Mouse (Mus musculus) hindbrain, postnatal 0 days (tissue): ENCODE results near the gene Peli3. TPM values are rescaled to one million over a fixed set of nuclear protein-coding genes. Genes with fewer than 3 reads are reported as not detected.

Source experiments
- ATAC-seq: fragments of 200-750 bp; cut with Nextera tagmentation; 2 replicates; pipeline ENCODE4 v1.8.0; 2017; ENCODE audit warnings: mild to moderate bottlenecking, moderate TSS enrichment, moderate library complexity
- DNase-seq: peaks from one replicate; pipeline ENCODE4 v3.0.0-alpha.2; 2015; ENCODE audit warnings: low spot score
- H3K27ac ChIP-seq: fragments of 300-500 bp; sonication (generic); 2 replicates; pipeline ENCODE4 v1.5.1; 2014; ENCODE audit warnings: mild to moderate bottlenecking
- H3K27me3 ChIP-seq: fragments of 300-500 bp; sonication (generic); 2 replicates; pipeline ENCODE4 v1.6.1; 2014; ENCODE audit warnings: low read length, mixed read lengths; ENCODE audit not compliant: insufficient read depth
- H3K36me3 ChIP-seq: fragments of 300-500 bp; sonication (generic); 2 replicates; pipeline ENCODE4 v1.6.1; 2014; ENCODE audit warnings: low read length, mixed read lengths; ENCODE audit not compliant: insufficient read depth
- H3K4me1 ChIP-seq: fragments of 300-500 bp; sonication (generic); 2 replicates; pipeline ENCODE4 v1.6.1; 2014; ENCODE audit warnings: antibody characterized with exemption, low read length, mixed read lengths; ENCODE audit not compliant: insufficient read depth
- H3K4me2 ChIP-seq: fragments of 300-500 bp; sonication (generic); 2 replicates; pipeline ENCODE4 v1.6.1; 2014; ENCODE audit warnings: low read depth, mild to moderate bottlenecking, low read length, moderate library complexity, mixed read lengths
- H3K4me3 ChIP-seq: fragments of 300-500 bp; sonication (generic); 2 replicates; pipeline ENCODE4 v1.5.1; 2014; ENCODE audit warnings: low read length
- H3K9ac ChIP-seq: fragments of 300-500 bp; sonication (generic); replicated peaks from 2 replicates; pipeline ENCODE4 v1.6.1; 2014; ENCODE audit warnings: mild to moderate bottlenecking, low read length, moderate library complexity, mixed read lengths
- H3K9me3 ChIP-seq: fragments of 300-500 bp; sonication (generic); 2 replicates; pipeline ENCODE4 v1.6.1; 2016; ENCODE audit warnings: low read length, mixed read lengths
- CTCF ChIP-seq: IDR thresholded peaks from 2 replicates; pipeline ENCODE4 v1.5.1; 2016; ENCODE audit warnings: antibody characterized with exemption, control low read depth, low read depth
- WGBS: fragments of 180-500 bp; shearing (Covaris S2); extraction: QIAGEN DNeasy Blood & Tissue Kit; methylation state at CpG from one replicate; pipeline ENCODE4 v1.1.7; 2014; 5-methylcytosine and 5-hydroxymethylcytosine counted together
- polyA plus RNA-seq: library from polyadenylated mRNA; unstranded; fragments of >200 nt; fragmentation: Nextera tagmentation; extraction: Ambion mirVana; gene quantifications from 2 replicates; pipeline ENCODE4 v1.2.1, GENCODE M21; 2015
- total RNA-seq: library from RNA; depleted of rRNA; stranded (reverse); fragments of >200 nt; gene quantifications from 2 replicates; pipeline ENCODE4 v1.2.3, GENCODE M21; 2014; rRNA removed

The Peli3 gene
- total and polyA plus RNA-seq, 2 experiments from 2014 or later, result 8.6 to 13.4 TPM

- H3K4me1 ChIP-seq, result no peaks in the 10 kb centered on the region
- no peaks in the 10 kb centered on the region for H3K27me3 ChIP-seq
- WGBS, result 88% methylated on average over 9 of the region's 9 CpGs
- peaks cover 38% of the 10 kb centered on the region; the same call in 1 of the 2 replicates for H3K36me3 ChIP-seq
- H3K4me3 ChIP-seq, result no peak overlapping the region
- no peaks in the 10 kb centered on the region for H3K9me3 ChIP-seq
- no peak overlapping the region for H3K9ac ChIP-seq
- no peak for DNase-seq
- TF ChIP-seq CTCF, result no peak
- no peak for ATAC-seq
- H3K27ac ChIP-seq, result no peak overlapping the region
- H3K4me2 ChIP-seq, result no peak overlapping the region
Measured at GRCm38 (mm10) chr19:4898972-4899371, 44.0 kb downstream of the Peli3 start.

DNA sequence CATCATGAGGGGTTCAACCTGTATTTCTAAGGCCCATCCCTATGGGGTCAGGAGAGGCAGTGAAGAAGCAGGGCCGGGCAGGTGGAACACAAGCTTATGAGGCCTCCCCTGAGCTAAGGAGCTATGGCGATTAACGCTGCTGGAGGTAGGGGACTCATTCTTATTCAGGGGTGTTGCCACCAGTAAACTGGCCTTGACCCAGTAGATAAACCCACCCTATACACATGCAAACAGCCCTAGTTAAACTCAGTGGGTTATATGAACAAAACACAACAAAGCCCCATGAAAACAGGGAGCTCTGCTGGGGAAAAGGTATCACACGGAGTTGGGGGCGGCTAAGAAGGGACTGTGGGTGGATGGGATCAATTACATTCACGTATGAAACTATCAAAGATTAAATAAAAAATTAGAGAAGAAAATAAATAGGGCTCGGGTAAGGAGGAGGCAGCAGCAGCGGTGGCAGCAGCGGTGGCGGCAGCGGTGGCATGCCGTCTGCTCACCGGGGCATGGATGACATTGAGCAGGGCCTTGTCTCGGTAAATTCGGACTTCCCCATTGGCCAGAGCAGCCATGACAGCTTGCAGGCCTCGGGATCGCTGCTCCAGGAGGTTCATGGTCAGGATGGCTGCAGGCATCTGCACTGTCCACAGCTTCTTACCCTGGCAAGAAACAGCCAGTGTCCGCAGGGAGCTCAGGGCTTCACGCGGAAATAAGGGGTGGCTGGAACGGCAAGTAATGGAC is 46.0 kb downstream of the Peli3 start:
- DNase-seq, result no peak
- no peaks in the 10 kb centered on the region for H3K4me1 ChIP-seq
- peaks cover 32% of the 10 kb centered on the region; the same call in 1 of the 2 replicates for H3K36me3 ChIP-seq
- no peak for TF ChIP-seq CTCF
- H3K9ac ChIP-seq, result no peak overlapping the region
- H3K4me3 ChIP-seq, result no peak overlapping the region
- no peaks in the 10 kb centered on the region for H3K27me3 ChIP-seq
- H3K27ac ChIP-seq, result no peak overlapping the region
- 55% methylated on average over 21 of the region's 21 CpGs for WGBS
- no peak overlapping the region for H3K4me2 ChIP-seq
- ATAC-seq, result no peak
- no peaks in the 10 kb centered on the region for H3K9me3 ChIP-seq

DNA sequence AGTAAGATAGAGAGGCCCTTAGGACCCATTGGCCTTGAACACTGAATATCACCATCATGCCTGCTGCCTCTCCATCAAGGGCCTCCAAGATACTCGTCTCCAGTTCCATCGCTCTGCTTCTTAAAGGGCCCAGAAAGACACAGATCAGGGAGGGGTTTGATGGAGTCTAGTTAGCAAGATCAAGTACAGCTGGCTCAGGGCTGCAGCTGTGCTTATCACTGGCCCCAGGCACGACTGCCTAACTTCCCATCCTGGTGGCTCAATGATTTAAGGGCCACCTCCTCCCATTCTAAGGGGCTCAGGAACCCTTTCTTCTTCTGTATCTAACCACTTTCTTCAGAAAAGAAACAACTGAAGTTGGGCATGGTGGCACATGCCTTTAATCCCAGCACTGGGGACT is 51.1 kb downstream of the Peli3 start:
- no peak overlapping the region for H3K9ac ChIP-seq
- H3K27me3 ChIP-seq, result no peaks in the 10 kb centered on the region
- H3K4me3 ChIP-seq, result no peak overlapping the region
- ATAC-seq, result no peak
- peaks cover 20% of the 10 kb centered on the region; the same call in 1 of the 2 replicates for H3K36me3 ChIP-seq
- WGBS, result 97% methylated on average over 3 of the region's 3 CpGs
- H3K4me1 ChIP-seq, result no peaks in the 10 kb centered on the region
- no peaks in the 10 kb centered on the region for H3K9me3 ChIP-seq
- TF ChIP-seq CTCF, result no peak
- H3K27ac ChIP-seq, result no peak overlapping the region
- no peak overlapping the region for H3K4me2 ChIP-seq
- no peak for DNase-seq

GRCm38 (mm10) chr19:4889791-4890190 is 53.1 kb downstream of the Peli3 start:
- Histone ChIP-seq H3K27me3 (no peaks in the 10 kb centered on the region), H3K36me3 (peaks cover 19% of the 10 kb centered on the region; the same call in 1 of the 2 replicates)
- 86% methylated on average over 10 of the region's 10 CpGs for WGBS

GRCm38 (mm10) chr19:4883961-4884360 is 59.0 kb downstream of the Peli3 start:
- no peaks in the 10 kb centered on the region for H3K27me3 ChIP-seq
- ATAC-seq (no peak), DNase-seq (no peak)
- no peaks in the 10 kb centered on the region for H3K4me1 ChIP-seq
- no peaks in the 10 kb centered on the region; the same call in 1 of the 2 replicates for H3K36me3 ChIP-seq
- H3K9ac ChIP-seq, result no peak overlapping the region
- WGBS, result 88% methylated on average over 4 of the region's 4 CpGs
- no peak overlapping the region for H3K4me3 ChIP-seq
- TF ChIP-seq CTCF, result no peak
- H3K9me3 ChIP-seq, result no peaks in the 10 kb centered on the region
- no peak overlapping the region for H3K27ac ChIP-seq
- no peak overlapping the region for H3K4me2 ChIP-seq

More at GRCm38 (mm10) chr19:4889791-4890190, 53.1 kb downstream of the Peli3 start:
- Histone ChIP-seq H3K4me1 (no peaks in the 10 kb centered on the region), H3K9ac (no peak overlapping the region), H3K9me3 (no peaks in the 10 kb centered on the region), H3K27ac (no peak overlapping the region), H3K4me2 (no peak overlapping the region), H3K4me3 (no peak overlapping the region)
- ATAC-seq (no peak), DNase-seq (no peak)
- TF ChIP-seq CTCF, result no peak

Other genes with a start within 250 kb of the Peli3 start
- 1.3 and 4.2 TPM in 2 replicates for gene Gm960, start 244.5 kb downstream of the Peli3 start, total RNA-seq
- gene Gm960, start 244.5 kb downstream of the Peli3 start, polyA plus RNA-seq, result 5.2 and 5.5 TPM in 2 replicates
- gene Sptbn2, start 232.0 kb downstream of the Peli3 start, total RNA-seq, result 143 and 164 TPM in 2 replicates
- 17.9 TPM in 2 replicates for gene Sptbn2, start 232.0 kb downstream of the Peli3 start, polyA plus RNA-seq
- gene Rbm4b, start 186.6 kb downstream of the Peli3 start, total RNA-seq, result 59.2 and 69.4 TPM in 2 replicates
- gene Rbm4b, start 186.6 kb downstream of the Peli3 start, polyA plus RNA-seq, result 81.8 and 84.8 TPM in 2 replicates
- gene Rbm4, start 149.2 kb downstream of the Peli3 start, total RNA-seq, result 85.3 and 85.6 TPM in 2 replicates
- 39.7 and 40.9 TPM in 2 replicates for gene Rbm4, start 149.2 kb downstream of the Peli3 start, polyA plus RNA-seq
- gene Gm21992, start 131.5 kb downstream of the Peli3 start, total RNA-seq, result 6.9 and 9.8 TPM in 2 replicates
- gene Gm21992, start 131.5 kb downstream of the Peli3 start, polyA plus RNA-seq, result 11.9 and 19.8 TPM in 2 replicates
- 40.1 and 45.6 TPM in 2 replicates for gene Rbm14, start 131.5 kb downstream of the Peli3 start, total RNA-seq
- 37.5 TPM in 2 replicates for gene Rbm14, start 131.5 kb downstream of the Peli3 start, polyA plus RNA-seq
- 21.2 and 32.0 TPM in 2 replicates for gene Ccs, start 103.8 kb downstream of the Peli3 start, total RNA-seq
- gene Ccs, start 103.8 kb downstream of the Peli3 start, polyA plus RNA-seq, result 48.4 and 51.1 TPM in 2 replicates
- gene Ccdc87, start 103.8 kb downstream of the Peli3 start, total RNA-seq, result 0.72 and 0.89 TPM in 2 replicates
- gene Ccdc87, start 103.8 kb downstream of the Peli3 start, polyA plus RNA-seq, result 0.71 and 0.83 TPM in 2 replicates
- gene Ctsf, start 88.0 kb downstream of the Peli3 start, total RNA-seq, result 80.2 and 147 TPM in 2 replicates
- gene Ctsf, start 88.0 kb downstream of the Peli3 start, polyA plus RNA-seq, result 98.2 and 106 TPM in 2 replicates
- 6.8 and 8.4 TPM in 2 replicates for gene Actn3, start 65.2 kb downstream of the Peli3 start, total RNA-seq
- gene Actn3, start 65.2 kb downstream of the Peli3 start, polyA plus RNA-seq, result 3.8 and 3.9 TPM in 2 replicates
- gene Zdhhc24, start 64.5 kb downstream of the Peli3 start, total RNA-seq, result 29.1 and 30.7 TPM in 2 replicates
- 17.4 and 20.9 TPM in 2 replicates for gene Zdhhc24, start 64.5 kb downstream of the Peli3 start, polyA plus RNA-seq
- 17.9 and 37.6 TPM in 2 replicates for gene Bbs1, start 36.5 kb downstream of the Peli3 start, total RNA-seq
- 7.3 and 9.1 TPM in 2 replicates for gene Bbs1, start 36.5 kb downstream of the Peli3 start, polyA plus RNA-seq
- 94.0 and 111 TPM in 2 replicates for gene Dpp3, start 14.8 kb downstream of the Peli3 start, total RNA-seq
- 78.3 and 79.2 TPM in 2 replicates for gene Dpp3, start 14.8 kb downstream of the Peli3 start, polyA plus RNA-seq
- gene Mrpl11, start 19.0 kb upstream of the Peli3 start, total RNA-seq, result 83.5 and 90.4 TPM in 2 replicates
- 138 and 139 TPM in 2 replicates for gene Mrpl11, start 19.0 kb upstream of the Peli3 start, polyA plus RNA-seq
- 1.9 and 3.0 TPM in 2 replicates for gene Npas4, start 47.2 kb upstream of the Peli3 start, total RNA-seq
- 0.13 and 0.20 TPM in 2 replicates for gene Npas4, start 47.2 kb upstream of the Peli3 start, polyA plus RNA-seq
- gene Slc29a2, start 80.7 kb upstream of the Peli3 start, total RNA-seq, result 13.9 and 22.5 TPM in 2 replicates
- gene Slc29a2, start 80.7 kb upstream of the Peli3 start, polyA plus RNA-seq, result 15.5 and 16.3 TPM in 2 replicates
- 166 and 178 TPM in 2 replicates for gene B4gat1, start 95.7 kb upstream of the Peli3 start, total RNA-seq
- gene B4gat1, start 95.7 kb upstream of the Peli3 start, polyA plus RNA-seq, result 166 and 174 TPM in 2 replicates
- gene AC124502.3, start 95.8 kb upstream of the Peli3 start, total RNA-seq, result 4.5 and 8.5 TPM in 2 replicates
- gene AC124502.3, start 95.8 kb upstream of the Peli3 start, polyA plus RNA-seq, result 2.4 and 3.0 TPM in 2 replicates
- gene Brms1, start 98.2 kb upstream of the Peli3 start, total RNA-seq, result 5.0 and 5.5 TPM in 2 replicates
- 22.5 and 22.6 TPM in 2 replicates for gene Brms1, start 98.2 kb upstream of the Peli3 start, polyA plus RNA-seq
- 0.93 and 2.0 TPM in 2 replicates for gene Rin1, start 107.4 kb upstream of the Peli3 start, total RNA-seq
- gene Rin1, start 107.4 kb upstream of the Peli3 start, polyA plus RNA-seq, result 0.72 and 0.86 TPM in 2 replicates
- 15.4 and 16.4 TPM in 2 replicates for gene Cd248, start 125.0 kb upstream of the Peli3 start, total RNA-seq
- 10.7 and 12.5 TPM in 2 replicates for gene Cd248, start 125.0 kb upstream of the Peli3 start, polyA plus RNA-seq
- 68.9 and 76.6 TPM in 2 replicates for gene Tmem151a, start 142.4 kb upstream of the Peli3 start, total RNA-seq
- gene Tmem151a, start 142.4 kb upstream of the Peli3 start, polyA plus RNA-seq, result 61.0 and 71.5 TPM in 2 replicates
- 59.7 and 69.0 TPM in 2 replicates for gene Yif1a, start 145.4 kb upstream of the Peli3 start, total RNA-seq
- 66.6 and 68.0 TPM in 2 replicates for gene Yif1a, start 145.4 kb upstream of the Peli3 start, polyA plus RNA-seq
- 549 and 573 TPM in 2 replicates for gene Cnih2, start 155.4 kb upstream of the Peli3 start, total RNA-seq
- gene Cnih2, start 155.4 kb upstream of the Peli3 start, polyA plus RNA-seq, result 358 and 397 TPM in 2 replicates
- gene Rab1b, start 163.9 kb upstream of the Peli3 start, total RNA-seq, result 272 and 291 TPM in 2 replicates
- gene Rab1b, start 163.9 kb upstream of the Peli3 start, polyA plus RNA-seq, result 229 and 230 TPM in 2 replicates
- gene Klc2, start 175.4 kb upstream of the Peli3 start, total RNA-seq, result 191 and 227 TPM in 2 replicates
- gene Klc2, start 175.4 kb upstream of the Peli3 start, polyA plus RNA-seq, result 75.6 and 76.6 TPM in 2 replicates